ENCODE assay signal across 9 mouse cellular contexts in the genomic region with DNA sequence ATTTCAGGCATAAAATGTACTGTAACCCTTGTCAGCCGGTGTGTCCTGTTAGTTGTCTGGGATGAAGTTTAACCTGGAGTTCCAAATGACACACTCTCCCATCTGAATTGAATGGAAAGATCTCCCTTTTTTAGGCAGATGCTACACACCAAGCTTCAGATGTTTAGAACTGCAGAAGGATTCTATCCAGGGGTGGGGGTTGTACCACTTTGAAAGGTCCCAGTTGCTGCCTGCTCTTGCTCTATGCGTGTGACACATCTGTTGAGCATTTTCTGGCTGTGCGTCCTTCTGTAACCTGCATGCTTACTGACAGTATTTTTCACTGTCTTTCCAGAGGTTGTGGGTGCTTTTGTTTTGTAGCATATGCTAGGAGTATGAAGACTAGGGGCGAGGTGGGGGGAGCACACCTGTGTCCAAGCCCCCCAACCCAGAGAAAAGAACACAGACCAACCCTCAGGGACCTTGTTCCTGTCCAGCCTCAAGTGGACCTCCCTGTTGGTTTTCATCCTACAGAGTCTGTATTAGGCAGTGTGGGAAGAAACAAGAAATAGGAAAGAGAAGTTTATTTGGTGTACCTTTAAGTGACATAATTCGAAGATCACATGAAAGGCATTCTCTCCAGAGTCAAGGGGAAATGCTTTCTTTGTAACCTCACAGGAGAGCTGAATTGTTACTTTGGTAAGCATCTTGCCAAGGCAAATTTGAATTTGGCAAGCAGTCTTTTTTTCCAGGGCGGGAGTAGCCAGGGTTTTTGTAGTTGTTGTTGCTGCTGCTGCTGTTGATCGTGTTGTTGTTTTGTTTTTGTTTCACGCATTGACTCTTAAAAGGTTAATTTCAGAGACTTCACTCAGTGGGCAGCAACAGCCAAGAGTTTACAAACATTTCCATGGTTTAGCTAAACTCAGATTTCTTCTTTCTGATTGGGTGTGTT. TPM values are rescaled to one million over a fixed set of nuclear protein-coding genes. Genes with fewer than 3 reads are reported as not detected.
A peak's percentile ranks its signal among the peaks of the same experiment; 100 is the strongest.
DNase-seq lines count a peak whose midpoint lies in the region; ATAC-seq and TF ChIP-seq lines count a peak whose summit lies in the region.
"Had no signal": no experiment of that assay in that cellular context is flagged by ENCODE, and none has a peak within 500 bp of the region (broad histone marks: within the 10 kb centered on the region; RNA-seq: fewer than 3 reads in every experiment).

No protein-coding gene starts in this region.

- no peak for TF ChIP-seq CTCF in embryonic fibroblast, embryonic 13.5 days (IDR thresholded peaks at IDR 0.05; ENCODE audit: borderline replicate concordance, insufficient read depth, low read length)

- H3K4me1 ChIP-seq in embryonic fibroblast, embryonic 13.5 days (ENCODE audit: control insufficient read depth, insufficient read depth, low read length): peaks cover 12% of the 10 kb centered on the region
- peaks cover 26% of the 10 kb centered on the region for H3K4me1 ChIP-seq in hindbrain, embryonic 12.5 days
- peaks cover 7% of the 10 kb centered on the region; the same call in 1 of the 2 replicates for H3K4me1 ChIP-seq in liver, embryonic 12.5 days
- H3K4me1 ChIP-seq in stomach, embryonic 15.5 days: peaks cover 16% of the 10 kb centered on the region

- H3K4me3 ChIP-seq in embryonic fibroblast, embryonic 13.5 days (ENCODE audit: insufficient read depth, low read length): peak overlapping the region; percentile 51
- peak overlapping the region; percentile 38 for H3K4me3 ChIP-seq in hindbrain, embryonic 12.5 days
- no peak overlapping the region for H3K4me3 ChIP-seq in liver, embryonic 12.5 days
- peak overlapping the region; percentile 48 for H3K4me3 ChIP-seq in stomach, embryonic 15.5 days (replicated peaks)
- H3K4me3 ChIP-seq: erythroblast, embryonic 14.5 days had no signal

- no peaks in the 10 kb centered on the region for H3K36me3 ChIP-seq in hindbrain, embryonic 12.5 days
- H3K36me3 ChIP-seq in liver, embryonic 12.5 days: no peaks in the 10 kb centered on the region
- 0 out of 2 replicates have a peak, but pooled peaks cover 4% of the 10 kb centered on the region for H3K36me3 ChIP-seq in stomach, embryonic 15.5 days

- H3K9ac ChIP-seq in hindbrain, embryonic 12.5 days: 0 out of 2 replicates have a peak overlapping the region, but pooled peaks have one; percentile 48
- H3K9ac ChIP-seq in liver, embryonic 12.5 days: no peak overlapping the region
- H3K9ac ChIP-seq in stomach, embryonic 15.5 days: peak overlapping the region; percentile 4; the same call in 1 of the 2 replicates

- no peaks in the 10 kb centered on the region for H3K27me3 ChIP-seq in hindbrain, embryonic 12.5 days
- H3K27me3 ChIP-seq in liver, embryonic 12.5 days (replicated peaks): peaks cover 12% of the 10 kb centered on the region; the same call in 1 of the 2 replicates
- H3K27me3 ChIP-seq in stomach, embryonic 15.5 days (replicated peaks): no peaks in the 10 kb centered on the region

- WGBS in hindbrain, embryonic 12.5 days: 58% methylated on average over 8 of the region's 8 CpGs
- WGBS in liver, embryonic 12.5 days (ENCODE audit: insufficient replicate concordance): 65% methylated on average over 8 of the region's 8 CpGs
- 40% methylated on average over 8 of the region's 8 CpGs for WGBS in stomach, embryonic 15.5 days

- TF ChIP-seq POLR2A in embryonic fibroblast, embryonic 13.5 days (IDR thresholded peaks at IDR 0.05; ENCODE audit: low read depth, low read length): 0 out of 2 replicates have a peak, but pooled peaks have one; percentile 32

- peak overlapping the region; percentile 91 for H3K27ac ChIP-seq in embryonic fibroblast, embryonic 13.5 days (ENCODE audit: insufficient read depth, low read length)
- peak overlapping the region; percentile 86 for H3K27ac ChIP-seq in hindbrain, embryonic 12.5 days
- no peak overlapping the region for H3K27ac ChIP-seq in liver, embryonic 12.5 days
- H3K27ac ChIP-seq in stomach, embryonic 15.5 days: peak overlapping the region; percentile 96

- ATAC-seq in hindbrain, embryonic 12.5 days (ENCODE audit: low FRiP score): no peak
- ATAC-seq in liver, embryonic 12.5 days: no peak
- ATAC-seq in stomach, embryonic 15.5 days (ENCODE audit: insufficient read depth, low FRiP score, low read depth): no peak

- peak; percentile 23 for DNase-seq in embryo, embryonic 11 days
- DNase-seq in embryo, embryonic 10.5 days (ENCODE audit: low spot score): no peak
- no peak for DNase-seq in cerebellum, postnatal 10 days
- no peak for DNase-seq in urinary bladder, postnatal 25 days (ENCODE audit: low spot score)

- no peaks in the 10 kb centered on the region for H3K9me3 ChIP-seq in hindbrain, embryonic 12.5 days (replicated peaks)
- H3K9me3 ChIP-seq in liver, embryonic 12.5 days (replicated peaks): no peaks in the 10 kb centered on the region
- H3K9me3 ChIP-seq in stomach, embryonic 15.5 days: no peaks in the 10 kb centered on the region

- H3K4me2 ChIP-seq in hindbrain, embryonic 12.5 days (replicated peaks): peak overlapping the region; percentile 59
- peak overlapping the region; percentile 50 for H3K4me2 ChIP-seq in liver, embryonic 12.5 days
- H3K4me2 ChIP-seq in stomach, embryonic 15.5 days: peak overlapping the region; percentile 61

RNA-seq across cellular contexts. Expression of gene Naa20, which starts 40.4 kb away (rescaled TPM):
- 107 and 122 TPM in 2 replicates for polyA plus RNA-seq in embryonic fibroblast, embryonic 13.5 days (2011; ENCODE audit: insufficient read length, low read depth, missing spikeins)
- polyA plus RNA-seq in hindbrain, embryonic 12.5 days (2016; fragmentation: Nextera tagmentation; extraction: Ambion mirVana): 115 and 125 TPM in 2 replicates
- polyA plus RNA-seq in liver, embryonic 12.5 days (2016; fragmentation: Nextera tagmentation; extraction: Ambion mirVana): 85.9 and 92.8 TPM in 2 replicates
- polyA plus RNA-seq in stomach, embryonic 15.5 days (2015; fragmentation: Nextera tagmentation; extraction: Ambion mirVana): 153 and 164 TPM in 2 replicates
